Mouse (Mus musculus) MEL (cell line): ENCODE results near the gene Hdac4. TPM values are rescaled to one million over a fixed set of nuclear protein-coding genes. Genes with fewer than 3 reads are reported as not detected.

Experiments used
- DNase-seq: peaks from one replicate; pipeline ENCODE4 v3.0.0; 2011; ENCODE audit warnings: low read depth, low spot score
- H3K27ac ChIP-seq: 2 replicates; pipeline ENCODE4 v1.5.1; 2012; ENCODE audit warnings: low read depth, mild to moderate bottlenecking, control low read depth, low read length, moderate library complexity; ENCODE audit not compliant: control insufficient read depth
- H3K27me3 ChIP-seq, 2 experiments: fragments of 150-350 bp in 1 of 2; sonication (generic) in 1 of 2; 2 replicates each; pipeline ENCODE4 v1.6.1; 2012; ENCODE audit warnings: low read length in 2 of 2, mild to moderate bottlenecking in 2 of 2, improper control_type of control experiment in 1 of 2, moderate library complexity in 1 of 2; ENCODE audit not compliant: insufficient read depth in 2 of 2, control insufficient read depth in 1 of 2
- H3K36me3 ChIP-seq, 2 experiments: 2 replicates each; pipeline ENCODE4 v1.6.1; 2012 to 2014; ENCODE audit warnings: low read length in 2 of 2, improper control_type of control experiment in 1 of 2, inconsistent platforms in 1 of 2, mild to moderate bottlenecking in 1 of 2; ENCODE audit not compliant: insufficient read depth in 2 of 2, control insufficient read depth in 1 of 2
- H3K4me1 ChIP-seq, 2 experiments: fragments of 150-350 bp in 1 of 2; sonication (generic) in 1 of 2; 2 replicates each; pipeline ENCODE4 v1.6.1; 2012; ENCODE audit warnings: low read length in 2 of 2, improper control_type of control experiment in 1 of 2, mild to moderate bottlenecking in 1 of 2; ENCODE audit not compliant: insufficient read depth in 2 of 2, control insufficient read depth in 1 of 2
- H3K4me3 ChIP-seq, 2 experiments: fragments of 150-350 bp in 1 of 2; sonication (generic) in 1 of 2; 2 replicates each; pipeline ENCODE4 v1.5.1; 2012; ENCODE audit warnings: low read depth in 2 of 2, low read length in 2 of 2, mild to moderate bottlenecking in 2 of 2, moderate library complexity in 2 of 2, control low read depth in 1 of 2, improper control_type of control experiment in 1 of 2; ENCODE audit not compliant: control insufficient read depth in 1 of 2, insufficient read depth in 1 of 2
- H3K79me2 ChIP-seq: 2 replicates; pipeline ENCODE4 v1.6.1; 2012; ENCODE audit warnings: mild to moderate bottlenecking, low read length, moderate library complexity; ENCODE audit not compliant: control insufficient read depth, poor library complexity, insufficient read depth
- H3K9ac ChIP-seq: 2 replicates; pipeline ENCODE4 v1.6.1; 2012; ENCODE audit warnings: low read depth, mild to moderate bottlenecking, control low read depth, low read length, moderate library complexity; ENCODE audit not compliant: control insufficient read depth, poor library complexity, severe bottlenecking
- H3K9me3 ChIP-seq: fragments of 150-350 bp; sonication (generic); replicated peaks from 2 replicates; pipeline ENCODE4 v1.6.1; 2012; ENCODE audit warnings: mild to moderate bottlenecking, low read length, improper control_type of control experiment, moderate library complexity; ENCODE audit not compliant: insufficient read depth
- E2F4 ChIP-seq: IDR thresholded peaks from 2 replicates; pipeline ENCODE4 v1.6.1; 2011; ENCODE audit warnings: low read depth, low read length, improper control_type of control experiment, borderline replicate concordance
- MAFK ChIP-seq: IDR thresholded peaks from 2 replicates; pipeline ENCODE4 v1.6.1; 2011; ENCODE audit warnings: low read depth, mild to moderate bottlenecking, low read length, improper control_type of control experiment, borderline replicate concordance
- MAZ ChIP-seq: IDR thresholded peaks from 2 replicates; pipeline ENCODE4 v1.6.1; 2012; ENCODE audit warnings: low read depth, mild to moderate bottlenecking, inconsistent platforms, low read length, improper control_type of control experiment
- MXI1 ChIP-seq: IDR thresholded peaks from 2 replicates; pipeline ENCODE4 v1.6.1; 2011; ENCODE audit warnings: mild to moderate bottlenecking, low read depth, low read length, improper control_type of control experiment
- POLR2A ChIP-seq, 2 experiments: IDR thresholded peaks; 2 replicates each; pipeline ENCODE4 v1.6.1; 2011 to 2012; ENCODE audit warnings: low read length in 2 of 2, mild to moderate bottlenecking in 2 of 2, control low read depth in 1 of 2, improper control_type of control experiment in 1 of 2, low read depth in 1 of 2, moderate library complexity in 1 of 2; ENCODE audit not compliant: control insufficient read depth in 1 of 2, insufficient read depth in 1 of 2, poor library complexity in 1 of 2
- RAD21 ChIP-seq: IDR thresholded peaks from 2 replicates; pipeline ENCODE4 v1.6.1; 2011; ENCODE audit warnings: mild to moderate bottlenecking, low read depth, low read length, improper control_type of control experiment
- RCOR1 ChIP-seq: IDR thresholded peaks from 2 replicates; pipeline ENCODE4 v1.6.1; 2012; ENCODE audit warnings: low read depth, mild to moderate bottlenecking, inconsistent platforms, low read length, improper control_type of control experiment
- SIN3A ChIP-seq: IDR thresholded peaks from 2 replicates; pipeline ENCODE4 v1.6.1; 2012; ENCODE audit warnings: low read length, improper control_type of control experiment, inconsistent platforms
- SMC3 ChIP-seq: IDR thresholded peaks from 2 replicates; pipeline ENCODE4 v1.6.1; 2011; ENCODE audit warnings: low read depth, low read length, improper control_type of control experiment
- UBTF ChIP-seq: IDR thresholded peaks from 2 replicates; pipeline ENCODE4 v1.6.1; 2012; ENCODE audit warnings: low read depth, mild to moderate bottlenecking, inconsistent platforms, low read length, improper control_type of control experiment, moderate library complexity, borderline replicate concordance; ENCODE audit not compliant: insufficient read depth
- USF1 ChIP-seq: IDR thresholded peaks from 2 replicates; pipeline ENCODE4 v1.6.1; 2014; ENCODE audit warnings: low read depth, mild to moderate bottlenecking, inconsistent platforms, low read length, improper control_type of control experiment, moderate library complexity
- ZMIZ1 ChIP-seq: IDR thresholded peaks from 2 replicates; pipeline ENCODE4 v1.6.1; 2012; ENCODE audit warnings: low read depth, mild to moderate bottlenecking, inconsistent platforms, low read length, improper control_type of control experiment, moderate library complexity
- ZNF384 ChIP-seq: IDR thresholded peaks from 2 replicates; pipeline ENCODE4 v1.6.1; 2012; ENCODE audit warnings: low read depth, mild to moderate bottlenecking, inconsistent platforms, low read length, improper control_type of control experiment
- polyA plus RNA-seq, 2 experiments: library from polyadenylated mRNA; stranded (reverse) in 1 of 2; unstranded in 1 of 2; fragments of >175 nt in 1 of 2; fragments of >200 nt in 1 of 2; gene quantifications; 2 replicates each; pipeline versions ENCODE4 v1.2.1 to v1.2.4; 2012; ENCODE audit warnings: low replicate concordance in 2 of 2, low read depth in 1 of 2; ENCODE audit not compliant: insufficient read length in 2 of 2, insufficient read depth in 1 of 2, missing spikeins in 1 of 2
- total RNA-seq: library from RNA; depleted of rRNA; stranded (reverse); fragments of 300-350 nt; gene quantifications from 2 replicates; pipeline ENCODE4 v1.2.3, GENCODE M21; 2012

The Hdac4 gene
- total and polyA plus RNA-seq, 3 experiments: 11.0 to 19.5 (median 12.3) TPM

- TF ChIP-seq E2F4 (0 out of 2 replicates have a peak, but pooled peaks have one; percentile 64), UBTF (0 out of 2 replicates have a peak, but pooled peaks have one; percentile 26), RCOR1 (0 out of 2 replicates have a peak, but pooled peaks have one; percentile 8), ZNF384 (peak; percentile 54), MAFK (no peak)
- TF ChIP-seq, all 39 proteins: peak for 23
These were observed 15.1 kb downstream of the Hdac4 start (continued) for GRCm38 (mm10) chr1:92180141-92181137.

GRCm38 (mm10) chr1:92179489-92180006 is 16.0 kb downstream of the Hdac4 start:
- no peak for TF ChIP-seq USF1
- TF ChIP-seq SIN3A: peak; percentile 73; the same call in 1 of the 2 replicates
- TF ChIP-seq MXI1: peak; percentile 82
- TF ChIP-seq POLR2A (IDR thresholded peaks at IDR 0.05; ENCODE audit: control insufficient read depth in 1 of 2, insufficient read depth in 1 of 2, low read depth in 1 of 2, low read length in 2 of 2, poor library complexity in 1 of 2): peak in 1 of 2 experiments; percentile 49; a peak in 1 of 4 replicates
- no peak for TF ChIP-seq RAD21
- 0 out of 2 replicates have a peak, but pooled peaks have one; percentile 39 for TF ChIP-seq UBTF
- TF ChIP-seq, all 39 proteins: peak for 4
- H3K4me3 ChIP-seq: peak overlapping the region; percentile 87 to 91
- peaks cover 10 to 12% of the 10 kb centered on the region in 2 experiments; a peak in 3 of 4 replicates for H3K4me1 ChIP-seq
- H3K9ac ChIP-seq: peak overlapping the region; percentile 91
- H3K36me3 ChIP-seq: peaks cover 0 to 21% of the 10 kb centered on the region in 2 experiments; a peak in 2 of 4 replicates
- no peaks in the 10 kb centered on the region for H3K27me3 ChIP-seq
- DNase-seq: peak; percentile 73
- H3K9me3 ChIP-seq: no peaks in the 10 kb centered on the region
- H3K79me2 ChIP-seq: peaks cover 44% of the 10 kb centered on the region
- H3K27ac ChIP-seq: peak overlapping the region; percentile 37

- peaks cover 46% of the 10 kb centered on the region for H3K79me2 ChIP-seq
- peaks cover 0 to 21% of the 10 kb centered on the region in 2 experiments; a peak in 2 of 4 replicates for H3K36me3 ChIP-seq
- H3K9ac ChIP-seq: peak overlapping the region; percentile 91
- TF ChIP-seq ZMIZ1: no peak
- TF ChIP-seq SMC3: 0 out of 2 replicates have a peak, but pooled peaks have one; percentile 0
- TF ChIP-seq MAZ: 0 out of 2 replicates have a peak, but pooled peaks have one; percentile 14
- peak; percentile 66 for DNase-seq
- H3K27ac ChIP-seq: peak overlapping the region; percentile 37
- peaks cover 10 to 12% of the 10 kb centered on the region in 2 experiments; a peak in 3 of 4 replicates for H3K4me1 ChIP-seq
- H3K9me3 ChIP-seq: no peaks in the 10 kb centered on the region
- H3K27me3 ChIP-seq: no peaks in the 10 kb centered on the region
- peak overlapping the region; percentile 87 to 91 for H3K4me3 ChIP-seq
These were observed 16.4 kb downstream of the Hdac4 start for GRCm38 (mm10) chr1:92179070-92179469.
